Mouse (Mus musculus): ENCODE data around the gene Pmepa1. TPM values are rescaled to one million over a fixed set of nuclear protein-coding genes. Genes with fewer than 3 reads are reported as not detected.

Pmepa1 gene
- polyA plus RNA-seq, 1 experiment = 0.01 TPM

DNA sequence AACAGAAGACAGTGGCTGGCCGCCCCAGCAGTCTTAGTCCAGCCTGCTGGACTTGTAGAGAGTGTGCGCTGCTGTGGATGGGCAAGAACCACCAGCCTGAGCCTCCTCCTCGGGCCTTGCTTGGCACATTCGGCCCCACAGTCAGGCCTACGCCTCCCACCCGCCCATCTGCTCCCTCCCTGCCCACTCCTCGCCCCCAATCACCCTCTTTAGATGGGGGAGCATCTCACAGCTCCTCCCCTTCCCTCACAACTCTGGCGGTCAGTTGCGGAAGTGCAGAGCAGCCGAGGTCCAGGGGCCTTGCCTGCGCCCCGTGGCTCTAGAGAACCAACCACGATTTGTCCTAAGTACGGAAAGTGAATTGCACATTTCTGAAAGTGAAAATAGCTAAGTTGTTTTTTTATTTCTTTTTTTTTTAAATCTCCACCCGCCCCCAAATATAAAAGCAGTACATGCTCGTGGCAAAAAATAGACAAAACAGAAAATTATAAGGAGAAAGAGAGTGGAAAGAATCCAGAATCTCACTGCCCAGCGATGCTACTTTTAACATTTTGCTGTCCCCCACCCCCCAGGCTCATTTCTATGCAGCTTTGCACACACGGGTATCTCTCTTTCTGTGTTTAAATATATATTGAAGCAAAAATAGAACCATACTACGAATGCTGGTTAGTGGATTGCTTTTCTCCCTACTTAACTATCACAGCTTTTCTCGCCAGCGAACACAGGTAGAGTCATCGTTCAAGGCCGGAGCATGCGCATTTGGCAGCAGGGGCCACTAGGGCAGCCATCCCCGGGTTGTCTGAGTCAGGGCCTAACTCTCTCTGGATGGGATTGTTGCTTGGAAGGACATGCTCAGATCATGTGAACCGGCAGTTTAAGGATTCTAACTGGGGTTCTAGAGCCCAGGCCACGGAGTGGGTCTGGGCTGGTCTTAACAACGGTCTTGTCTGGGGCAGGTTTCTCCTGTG lies 24.6 kb upstream of the Pmepa1 start:
- Histone ChIP-seq H3K36me3 (ENCODE audit: control insufficient read depth) (no peaks in the 10 kb centered on the region), H3K27me3 (ENCODE audit: control insufficient read depth) (peaks cover 5% of the 10 kb centered on the region; the same call in 1 of the 2 replicates), H3K9me3 (ENCODE audit: control insufficient read depth, low read length) (peaks cover 23% of the 10 kb centered on the region), H3K4me1 (ENCODE audit: control insufficient read depth) (no peaks in the 10 kb centered on the region), H3K4me3 (replicated peaks) (no peak overlapping the region)
- TF ChIP-seq TAL1 (IDR thresholded peaks at IDR 0.05; ENCODE audit: low read length) (no peak), GATA1 (IDR thresholded peaks at IDR 0.05; ENCODE audit: low read length) (no peak)

DNA sequence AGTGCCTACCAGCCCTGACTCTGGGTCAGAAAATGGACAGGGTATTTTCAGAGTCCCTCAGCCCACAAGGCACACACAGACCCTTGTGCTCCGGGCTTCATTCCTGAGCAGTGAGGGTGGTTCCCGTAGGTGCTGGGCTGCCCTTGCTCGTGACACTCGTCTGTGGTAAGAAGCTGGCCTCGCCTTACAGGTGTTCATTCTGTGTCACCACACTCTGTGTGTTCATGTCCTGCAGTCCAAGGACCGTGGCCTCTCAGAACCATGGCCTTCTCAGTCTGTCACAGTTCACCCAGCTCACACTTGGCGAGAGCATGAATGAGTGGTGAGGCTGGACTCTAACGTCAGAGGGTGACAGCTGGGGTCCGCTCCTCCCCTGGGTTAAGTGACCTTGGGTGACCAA lies 20.1 kb upstream of the Pmepa1 start:
- Histone ChIP-seq H3K4me3 (replicated peaks) (no peak overlapping the region), H3K4me1 (ENCODE audit: control insufficient read depth) (no peaks in the 10 kb centered on the region), H3K27me3 (ENCODE audit: control insufficient read depth) (no peaks in the 10 kb centered on the region; the same call in 1 of the 2 replicates), H3K36me3 (ENCODE audit: control insufficient read depth) (no peaks in the 10 kb centered on the region), H3K9me3 (ENCODE audit: control insufficient read depth, low read length) (peaks cover 26% of the 10 kb centered on the region)
- no peak for TF ChIP-seq GATA1 (IDR thresholded peaks at IDR 0.05; ENCODE audit: low read length)
- TF ChIP-seq TAL1 (IDR thresholded peaks at IDR 0.05; ENCODE audit: low read length) = no peak

DNA sequence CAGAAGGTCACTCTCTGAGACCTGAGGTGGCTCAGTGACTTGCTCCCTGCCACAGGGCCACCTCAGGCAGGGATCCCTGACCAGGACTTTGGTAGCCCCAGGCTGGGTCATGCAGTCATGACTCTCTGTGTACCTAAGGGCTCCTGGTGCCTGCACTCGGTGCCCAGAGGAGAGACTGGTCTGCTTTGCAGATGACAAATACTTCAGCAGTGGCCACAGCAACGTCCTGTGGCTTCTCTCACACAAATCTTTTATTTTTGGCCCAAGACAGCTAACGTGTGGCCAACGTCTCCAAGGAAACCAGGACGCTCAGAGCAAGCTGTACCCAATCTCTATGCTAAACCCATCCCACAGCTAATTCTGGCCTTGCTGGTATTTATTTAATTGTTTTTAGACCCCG lies 16.7 kb upstream of the Pmepa1 start:
- Histone ChIP-seq H3K36me3 (ENCODE audit: control insufficient read depth) (no peaks in the 10 kb centered on the region), H3K4me1 (ENCODE audit: control insufficient read depth) (no peaks in the 10 kb centered on the region), H3K27me3 (ENCODE audit: control insufficient read depth) (no peaks in the 10 kb centered on the region), H3K9me3 (ENCODE audit: control insufficient read depth, low read length) (peaks cover 13% of the 10 kb centered on the region; the same call in 1 of the 2 replicates), H3K4me3 (replicated peaks) (no peak overlapping the region)
- TF ChIP-seq GATA1 (IDR thresholded peaks at IDR 0.05; ENCODE audit: low read length) (no peak), TAL1 (IDR thresholded peaks at IDR 0.05; ENCODE audit: low read length) (no peak)

DNA sequence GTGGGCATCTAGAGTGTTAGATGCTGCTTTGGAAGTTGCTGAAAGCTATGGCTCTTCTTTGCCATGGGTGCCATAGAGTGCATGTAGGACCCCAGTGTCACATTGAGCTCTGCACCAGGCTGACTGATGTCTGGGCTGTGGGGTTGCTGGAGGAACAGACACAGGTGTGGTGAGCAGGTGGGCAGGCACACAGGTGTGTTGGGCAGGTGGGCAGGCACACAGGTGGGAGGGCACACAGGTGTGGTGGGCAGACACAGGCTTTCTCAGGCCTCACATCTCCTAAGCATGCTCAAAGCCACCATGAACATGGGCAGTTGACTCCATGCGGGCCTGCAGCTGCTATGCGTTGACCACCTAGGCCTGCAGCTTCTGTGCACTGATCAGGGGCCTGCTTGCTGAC lies 16.2 kb upstream of the Pmepa1 start:
- Histone ChIP-seq H3K36me3 (ENCODE audit: control insufficient read depth) (no peaks in the 10 kb centered on the region), H3K4me3 (replicated peaks) (no peak overlapping the region), H3K4me1 (ENCODE audit: control insufficient read depth) (no peaks in the 10 kb centered on the region), H3K9me3 (ENCODE audit: control insufficient read depth, low read length) (peaks cover 13% of the 10 kb centered on the region; the same call in 1 of the 2 replicates), H3K27me3 (ENCODE audit: control insufficient read depth) (no peaks in the 10 kb centered on the region)
- TF ChIP-seq GATA1 (IDR thresholded peaks at IDR 0.05; ENCODE audit: low read length) (no peak), TAL1 (IDR thresholded peaks at IDR 0.05; ENCODE audit: low read length) (no peak)

DNA sequence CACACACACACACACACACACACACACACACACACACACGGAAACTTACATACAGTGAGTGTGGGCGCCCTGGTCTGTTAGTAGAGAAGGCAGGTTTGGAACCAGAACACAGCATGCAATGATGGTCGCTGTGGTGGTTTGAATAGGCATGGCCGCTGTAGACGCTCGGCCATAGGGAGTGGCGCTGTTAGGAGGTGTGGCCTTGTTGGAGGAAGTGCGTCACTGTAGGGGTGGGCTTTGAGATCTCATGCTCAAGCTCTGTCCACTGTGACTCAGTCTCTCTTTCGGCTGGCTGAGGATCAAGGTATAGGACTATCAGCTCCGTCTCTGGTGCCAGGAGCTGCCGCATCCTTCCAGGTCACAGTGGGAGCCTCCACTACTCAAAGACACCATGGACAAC lies 14.6 kb upstream of the Pmepa1 start:
- H3K36me3 ChIP-seq (ENCODE audit: control insufficient read depth) = no peaks in the 10 kb centered on the region
- no peaks in the 10 kb centered on the region for H3K27me3 ChIP-seq (ENCODE audit: control insufficient read depth)
- no peaks in the 10 kb centered on the region for H3K4me1 ChIP-seq (ENCODE audit: control insufficient read depth)
- no peak for TF ChIP-seq TAL1 (IDR thresholded peaks at IDR 0.05; ENCODE audit: low read length)
- no peak overlapping the region for H3K4me3 ChIP-seq (replicated peaks)
- H3K9me3 ChIP-seq (ENCODE audit: control insufficient read depth, low read length) = peaks cover 7% of the 10 kb centered on the region; the same call in 1 of the 2 replicates

DNA sequence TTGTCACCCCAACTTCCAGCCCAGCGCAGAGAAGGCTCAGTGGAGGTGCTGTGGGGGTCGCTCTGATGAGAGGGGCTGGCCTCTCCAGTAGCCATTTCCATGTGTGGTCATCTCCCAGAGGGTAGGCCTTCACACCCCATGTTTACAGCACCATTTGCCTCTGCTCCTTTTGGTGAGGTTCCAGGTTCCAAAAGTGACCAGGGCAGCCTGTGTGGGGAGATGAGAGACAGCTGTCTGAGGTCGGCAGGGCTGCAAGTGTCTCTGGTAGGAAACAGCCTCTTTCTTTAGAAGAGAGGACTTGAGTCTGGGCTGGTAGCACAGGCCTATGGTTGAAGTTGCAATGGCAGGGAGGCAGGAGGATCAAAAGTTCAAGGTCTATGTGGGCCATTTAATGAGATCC lies 13.6 kb upstream of the Pmepa1 start:
- Histone ChIP-seq H3K27me3 (ENCODE audit: control insufficient read depth) (no peaks in the 10 kb centered on the region), H3K36me3 (ENCODE audit: control insufficient read depth) (no peaks in the 10 kb centered on the region), H3K4me1 (ENCODE audit: control insufficient read depth) (no peaks in the 10 kb centered on the region), H3K4me3 (replicated peaks) (no peak overlapping the region), H3K9me3 (ENCODE audit: control insufficient read depth, low read length) (peaks cover 3% of the 10 kb centered on the region; the same call in 1 of the 2 replicates)
- TF ChIP-seq GATA1 (IDR thresholded peaks at IDR 0.05; ENCODE audit: low read length) (no peak), TAL1 (IDR thresholded peaks at IDR 0.05; ENCODE audit: low read length) (no peak)

DNA sequence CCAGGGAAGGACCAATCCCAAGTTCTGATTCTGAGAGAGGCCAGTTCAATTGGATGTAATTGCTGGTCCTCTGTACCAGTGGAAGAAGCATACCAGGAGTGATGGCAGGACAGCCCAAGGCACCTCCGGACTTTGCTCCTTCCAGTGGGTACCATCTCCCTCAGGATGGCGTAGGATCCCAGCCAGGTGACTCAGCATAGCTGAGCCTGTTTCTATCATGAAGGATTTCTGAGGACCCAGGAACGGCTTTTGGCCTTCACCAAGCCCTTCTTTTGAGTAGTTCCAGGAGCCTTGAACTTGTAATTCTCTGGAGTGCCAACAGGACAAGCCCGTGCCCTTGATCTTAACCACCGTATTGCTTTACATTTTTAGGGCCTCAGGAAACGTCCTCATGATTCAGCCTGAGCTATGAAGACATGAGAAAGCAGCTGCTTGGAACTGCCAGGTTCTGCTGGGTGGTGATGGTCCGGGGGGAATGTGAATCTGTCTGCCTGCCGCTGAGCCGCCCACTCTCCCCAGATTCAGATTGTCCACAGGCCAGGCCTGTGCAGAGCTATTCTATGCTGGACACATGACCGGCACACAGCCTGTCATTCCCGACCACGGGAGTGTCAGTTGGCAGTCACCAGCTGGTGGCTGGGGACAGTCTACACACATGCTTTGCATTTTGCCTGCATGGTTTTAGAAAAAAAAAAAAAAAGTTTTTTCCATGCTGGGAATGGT lies 9.6 kb upstream of the Pmepa1 start:
- no peaks in the 10 kb centered on the region for H3K4me1 ChIP-seq (ENCODE audit: control insufficient read depth)
- H3K27me3 ChIP-seq (ENCODE audit: control insufficient read depth) = no peaks in the 10 kb centered on the region
- no peaks in the 10 kb centered on the region for H3K36me3 ChIP-seq (ENCODE audit: control insufficient read depth)
- no peaks in the 10 kb centered on the region for H3K9me3 ChIP-seq (ENCODE audit: control insufficient read depth, low read length)
- no peak for TF ChIP-seq TAL1 (IDR thresholded peaks at IDR 0.05; ENCODE audit: low read length)
- TF ChIP-seq GATA1 (IDR thresholded peaks at IDR 0.05; ENCODE audit: low read length) = no peak
- H3K4me3 ChIP-seq (replicated peaks) = no peak overlapping the region

DNA sequence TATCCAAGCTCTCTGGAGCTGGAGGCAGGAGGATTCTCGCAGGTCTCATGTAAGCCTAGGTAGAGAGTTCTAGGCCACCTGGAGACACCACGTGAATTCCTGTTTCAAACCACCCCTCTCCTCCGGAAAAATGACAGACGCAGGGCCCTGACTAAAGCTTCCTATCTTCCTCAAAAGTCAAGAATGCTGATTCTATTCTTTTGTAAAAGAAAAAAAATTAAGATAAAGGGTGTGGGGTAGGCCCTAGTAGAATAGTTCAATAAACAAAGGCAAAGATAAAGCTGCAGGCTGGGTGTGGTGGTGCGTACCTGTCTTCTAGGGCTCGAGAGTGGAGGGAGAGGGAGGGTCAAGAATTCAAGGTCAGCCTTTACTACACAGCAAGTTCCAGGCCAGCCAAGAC lies 8.4 kb upstream of the Pmepa1 start:
- Histone ChIP-seq H3K9me3 (ENCODE audit: control insufficient read depth, low read length) (no peaks in the 10 kb centered on the region), H3K27me3 (ENCODE audit: control insufficient read depth) (no peaks in the 10 kb centered on the region), H3K4me3 (replicated peaks) (no peak overlapping the region), H3K4me1 (ENCODE audit: control insufficient read depth) (no peaks in the 10 kb centered on the region), H3K36me3 (ENCODE audit: control insufficient read depth) (no peaks in the 10 kb centered on the region)
- TF ChIP-seq GATA1 (IDR thresholded peaks at IDR 0.05; ENCODE audit: low read length) = no peak
- TF ChIP-seq TAL1 (IDR thresholded peaks at IDR 0.05; ENCODE audit: low read length) = no peak

DNA sequence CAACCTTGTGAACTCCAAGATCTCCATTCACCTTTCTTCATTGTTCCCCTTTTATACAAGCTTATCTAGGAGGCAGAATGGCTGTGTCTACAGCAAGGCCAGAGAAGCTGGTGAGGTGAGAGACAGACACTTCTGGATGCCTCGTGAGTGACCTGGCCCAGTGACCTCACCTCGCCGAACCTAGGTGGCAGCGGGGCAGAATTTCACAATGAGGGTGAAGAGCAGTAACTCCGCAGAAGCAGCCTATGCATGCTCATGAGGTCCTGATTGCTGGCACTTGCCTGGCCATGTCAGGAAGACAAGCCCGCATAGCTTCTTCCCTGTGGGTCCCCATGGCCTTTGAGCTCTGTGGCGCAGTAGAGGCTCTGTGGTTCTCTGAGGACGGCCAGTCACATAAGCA lies 5.9 kb upstream of the Pmepa1 start:
- Histone ChIP-seq H3K27me3 (ENCODE audit: control insufficient read depth) (peaks cover 9% of the 10 kb centered on the region), H3K4me1 (ENCODE audit: control insufficient read depth) (no peaks in the 10 kb centered on the region), H3K36me3 (ENCODE audit: control insufficient read depth) (no peaks in the 10 kb centered on the region), H3K4me3 (replicated peaks) (no peak overlapping the region), H3K9me3 (ENCODE audit: control insufficient read depth, low read length) (no peaks in the 10 kb centered on the region)
- no peak for TF ChIP-seq GATA1 (IDR thresholded peaks at IDR 0.05; ENCODE audit: low read length)
- TF ChIP-seq TAL1 (IDR thresholded peaks at IDR 0.05; ENCODE audit: low read length) = no peak

Measured in erythroblast, embryonic 14.5 days (primary cell).